Comparison of ENCODE assay signal across 8 mouse cellular contexts in the genomic region with DNA sequence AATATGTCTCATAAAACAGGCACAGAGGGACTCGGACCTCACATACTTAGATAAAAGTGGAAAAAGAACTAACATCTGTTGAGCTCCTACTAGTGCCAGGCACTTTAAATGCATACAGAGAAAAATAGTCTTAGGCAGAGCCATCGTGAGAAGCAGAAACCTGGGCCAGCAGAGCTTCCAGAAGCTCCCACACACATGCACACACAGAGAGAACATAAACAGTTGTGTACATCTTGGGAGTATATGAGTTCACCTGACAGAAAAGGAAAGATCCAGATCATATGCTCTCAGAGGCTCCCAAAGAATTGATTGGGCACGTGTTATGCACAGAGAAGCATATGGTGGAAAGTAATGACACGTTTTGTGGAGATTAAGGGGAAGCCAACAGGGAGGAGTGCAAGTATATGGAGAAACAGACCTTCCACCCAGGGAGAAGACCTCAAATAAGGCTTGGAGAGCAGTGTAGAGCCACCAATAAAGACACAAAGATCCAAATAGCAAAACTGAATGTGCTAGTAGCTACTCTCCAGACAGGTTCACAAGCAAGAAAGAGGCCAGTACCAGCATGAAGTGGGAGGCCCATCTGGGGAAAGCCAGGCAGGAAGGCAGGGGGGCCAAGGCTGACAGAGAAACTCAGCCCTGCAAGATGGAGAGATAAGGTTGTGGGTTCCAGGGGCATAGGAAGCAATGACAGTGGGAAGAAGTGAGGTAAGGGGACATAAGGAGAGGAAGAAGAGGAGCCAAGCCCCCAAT. TPM values are rescaled to one million over a fixed set of nuclear protein-coding genes. Genes with fewer than 3 reads are reported as not detected.
DNase-seq lines count a peak whose midpoint lies in the region; ATAC-seq lines count a peak whose summit lies in the region.

No protein-coding gene starts in this region.

- no peak overlapping the region for H3K27ac ChIP-seq in hindbrain, embryonic 13.5 days
- no peak overlapping the region for H3K27ac ChIP-seq in midbrain, embryonic 10.5 days (replicated peaks)

- H3K4me1 ChIP-seq in hindbrain, embryonic 13.5 days (replicated peaks), result peaks cover 13% of the 10 kb centered on the region
- peaks cover 23% of the 10 kb centered on the region for H3K4me1 ChIP-seq in midbrain, embryonic 10.5 days

- no peak overlapping the region for H3K9ac ChIP-seq in hindbrain, embryonic 13.5 days

- H3K9me3 ChIP-seq in hindbrain, embryonic 13.5 days, result no peaks in the 10 kb centered on the region
- H3K9me3 ChIP-seq in midbrain, embryonic 10.5 days (replicated peaks), result no peaks in the 10 kb centered on the region

- DNase-seq in frontal cortex, adult 2 months (ENCODE audit: extremely low spot score in 1 of 2, low spot score in 1 of 2), result peak; percentile 23 to 37
- no peak for DNase-seq in frontal cortex, postnatal 10 days (ENCODE audit: low spot score in 2 of 2)
- peak; percentile 14 for DNase-seq in thymus, postnatal 0 days (ENCODE audit: low spot score)
- DNase-seq in thymus, postnatal 36 days, result no peak
- no peak for DNase-seq in midbrain, embryonic 10.5 days (ENCODE audit: low spot score)
- DNase-seq in MN1 (ENCODE audit: low spot score), result no peak
- no peak for DNase-seq in ovary, postnatal 14 days (ENCODE audit: low spot score)

- H3K36me3 ChIP-seq in hindbrain, embryonic 13.5 days, result no peaks in the 10 kb centered on the region
- H3K36me3 ChIP-seq in midbrain, embryonic 10.5 days, result no peaks in the 10 kb centered on the region

- WGBS in hindbrain, embryonic 13.5 days, result 49% methylated on average over 4 of the region's 4 CpGs
- WGBS in midbrain, embryonic 10.5 days, result 46% methylated on average over 4 of the region's 4 CpGs

- peaks cover 14% of the 10 kb centered on the region for H3K27me3 ChIP-seq in hindbrain, embryonic 13.5 days
- H3K27me3 ChIP-seq in midbrain, embryonic 10.5 days (ENCODE audit: low read depth, poor library complexity, severe bottlenecking), result peaks cover 16% of the 10 kb centered on the region

- ATAC-seq in hindbrain, embryonic 13.5 days (ENCODE audit: low FRiP score), result no peak

- peak overlapping the region; percentile 73 for H3K4me3 ChIP-seq in hindbrain, embryonic 13.5 days
- H3K4me3 ChIP-seq in midbrain, embryonic 10.5 days, result peak overlapping the region; percentile 85

- peak overlapping the region; percentile 80 for H3K4me2 ChIP-seq in hindbrain, embryonic 13.5 days

RNA-seq across cellular contexts. Expression of a gene that starts 2.6 kb away (rescaled TPM):
- 14.6 and 16.4 TPM in 2 replicates for polyA plus RNA-seq in frontal cortex, adult 2 months (2012; rRNA removed)
- 4.8 and 5.3 TPM in 2 replicates for polyA plus RNA-seq in thymus, postnatal 0 days (2015; fragmentation: Nextera tagmentation; extraction: Ambion mirVana)
- polyA plus RNA-seq in hindbrain, embryonic 13.5 days (2015; fragmentation: Nextera tagmentation; extraction: Ambion mirVana), result 2.3 and 3.1 TPM in 2 replicates
- polyA plus RNA-seq in midbrain, embryonic 10.5 days (2016; fragmentation: Nextera tagmentation; extraction: Ambion mirVana), result 4.6 and 5.7 TPM in 2 replicates

Comparison
In these comparisons a context has a peak if more than half of its experiments do, and no peak if none do; other contexts are left out.
1. DNase-seq: peak in frontal cortex, adult 2 months (2 of 2) and thymus, postnatal 0 days (single experiment); none in frontal cortex, postnatal 10 days (0 of 2), thymus, postnatal 36 days (0 of 2), midbrain, embryonic 10.5 days (single experiment), MN1 (single experiment) and ovary, postnatal 14 days (single experiment).